Mouse (Mus musculus) ES-Bruce4 (cell line): ENCODE data around the gene Gm6614. TPM values are rescaled to one million over a fixed set of nuclear protein-coding genes. Genes with fewer than 3 reads are reported as not detected.
"Not testable (repeated sequence)": the region's sequence is repeated elsewhere in the genome, so short reads cannot be mapped to it uniquely, and the experiment has no call there.

ENCODE experiments used
- H3K27ac ChIP-seq: 2 replicates; pipeline ENCODE4 v1.5.1; 2012; ENCODE audit warnings: low read length, inconsistent platforms; ENCODE audit not compliant: insufficient read depth
- H3K27me3 ChIP-seq: 2 replicates; pipeline ENCODE4 v1.6.1; 2012; ENCODE audit warnings: mild to moderate bottlenecking, low read length, inconsistent platforms; ENCODE audit not compliant: control insufficient read depth, poor library complexity, insufficient read depth, severe bottlenecking
- H3K36me3 ChIP-seq: 2 replicates; pipeline ENCODE4 v1.6.1; 2012; ENCODE audit warnings: inconsistent platforms, mild to moderate bottlenecking, low read length, moderate library complexity; ENCODE audit not compliant: control insufficient read depth, poor library complexity, insufficient read depth, severe bottlenecking
- H3K4me1 ChIP-seq: one replicate; pipeline ENCODE4 v1.8.1; 2011; ENCODE audit warnings: low read length; ENCODE audit not compliant: control insufficient read depth, insufficient read depth
- H3K4me3 ChIP-seq: 2 replicates; pipeline ENCODE4 v1.5.1; 2011; ENCODE audit warnings: low read depth, mild to moderate bottlenecking, low read length
- H3K9ac ChIP-seq: 2 replicates; pipeline ENCODE4 v1.6.1; 2012; ENCODE audit warnings: low read depth, mild to moderate bottlenecking, inconsistent platforms; ENCODE audit not compliant: poor library complexity, severe bottlenecking
- H3K9me3 ChIP-seq: replicated peaks from 2 replicates; pipeline ENCODE4 v1.6.1; 2012; ENCODE audit warnings: mild to moderate bottlenecking, low read length, inconsistent platforms; ENCODE audit not compliant: control insufficient read depth, poor library complexity, insufficient read depth, severe bottlenecking
- CTCF ChIP-seq: IDR thresholded peaks from one replicate; pipeline ENCODE4 v1.8.1; 2011; ENCODE audit warnings: low read depth, low read length
- EP300 ChIP-seq: IDR thresholded peaks from 2 replicates; pipeline ENCODE4 v1.6.1; 2011; ENCODE audit warnings: low read depth, low read length; ENCODE audit not compliant: insufficient read depth
- POLR2A ChIP-seq: IDR thresholded peaks from one replicate; pipeline ENCODE4 v1.8.1; 2011; ENCODE audit warnings: low read length; ENCODE audit not compliant: insufficient read depth
- polyA plus RNA-seq: library from polyadenylated mRNA; stranded (reverse); fragments of >200 nt; gene quantifications from 2 replicates; pipeline ENCODE4 v1.2.4, GENCODE M21; 2011; ENCODE audit warnings: low read depth; ENCODE audit not compliant: missing spikeins, insufficient read depth, insufficient read length

Gene Gm6614
- polyA plus RNA-seq, result not detected in 2 replicates

DNA sequence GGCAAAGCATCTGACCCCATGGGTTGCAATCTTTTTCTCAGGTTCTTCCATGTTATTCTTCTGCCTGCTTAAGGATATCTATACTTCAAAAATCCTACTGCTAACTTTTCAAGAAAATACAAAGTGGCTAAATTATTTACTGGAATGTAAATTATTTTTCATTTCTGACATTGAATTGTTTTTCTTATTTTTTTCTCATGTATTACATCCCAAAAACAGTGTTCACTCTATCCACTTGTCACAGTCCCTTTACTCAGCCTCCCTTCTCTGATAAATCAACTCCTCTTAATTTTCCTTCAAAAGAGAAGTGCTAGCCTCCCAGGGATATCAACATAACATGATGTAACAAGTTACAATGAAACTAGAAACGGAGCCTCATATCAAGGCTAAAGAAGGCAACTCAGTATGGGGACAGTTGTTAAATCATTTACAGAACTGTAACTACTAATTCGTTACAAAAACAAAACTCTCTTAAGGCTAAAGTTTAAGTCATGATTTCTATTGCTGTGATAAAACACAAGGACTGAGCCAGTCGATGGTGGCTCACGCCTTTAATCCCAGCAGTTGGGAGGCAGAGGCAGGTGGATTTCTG is at the start of gene Gm6614:
TSS of gene Gm6614 (minus strand) at position 51 of the 592 bp plus-strand sequence.
- H3K27me3 ChIP-seq, result no peaks in the 10 kb centered on the region
- H3K9ac ChIP-seq, result no peak within 1 kb of the TSS
- H3K4me1 ChIP-seq, result no peaks in the 10 kb centered on the region
- H3K9me3 ChIP-seq, result no peaks in the 10 kb centered on the region
- no peak for TF ChIP-seq EP300
- TF ChIP-seq POLR2A, result no peak
- TF ChIP-seq CTCF, result no peak
- H3K36me3 ChIP-seq, result no peaks in the 10 kb centered on the region
- no peak within 1 kb of the TSS for H3K4me3 ChIP-seq
- no peak within 1 kb of the TSS for H3K27ac ChIP-seq

DNA sequence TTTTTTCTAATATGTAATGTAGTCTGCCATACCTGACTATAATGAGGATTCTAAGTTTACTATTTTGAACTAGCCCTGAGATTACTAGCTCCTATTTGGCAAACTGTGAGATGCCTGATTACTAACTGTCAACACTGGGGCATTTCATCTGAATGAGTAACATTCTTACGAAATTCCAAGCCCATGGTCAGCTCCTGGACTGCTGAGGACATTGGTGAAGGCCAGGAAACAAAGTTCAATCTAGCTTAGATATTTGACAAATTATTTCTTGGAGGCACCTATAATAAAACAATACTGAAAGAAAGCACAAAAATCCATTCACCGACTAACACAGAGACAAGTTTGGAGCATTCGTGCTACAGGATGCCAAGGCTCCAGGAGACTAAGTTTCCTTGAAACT is 47.1 kb upstream of the Gm6614 start:
- not testable (repeated sequence) for H3K27me3 ChIP-seq, H3K4me3 ChIP-seq, H3K9ac ChIP-seq, H3K36me3 ChIP-seq, H3K9me3 ChIP-seq, H3K27ac ChIP-seq, H3K4me1 ChIP-seq

DNA sequence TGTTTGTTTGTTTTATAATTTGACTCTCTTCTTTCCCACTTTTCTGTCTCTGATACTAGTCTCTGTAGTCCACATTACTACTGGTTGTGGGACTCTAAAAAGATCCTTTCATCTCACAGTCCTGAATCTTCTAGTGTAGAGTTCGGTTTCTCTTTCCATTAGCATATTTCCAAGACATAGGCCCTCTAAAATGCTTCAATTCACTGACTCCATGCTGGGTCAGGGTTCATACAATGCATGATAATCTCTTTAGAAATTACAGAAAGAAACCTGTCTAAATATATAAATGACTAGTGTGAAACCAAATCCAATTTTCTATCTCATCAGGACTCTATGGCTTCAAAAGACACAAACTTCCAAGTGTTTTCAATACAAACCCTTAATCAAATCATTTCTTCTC is 36.5 kb upstream of the Gm6614 start:
- no peak for TF ChIP-seq CTCF
- TF ChIP-seq EP300, result no peak
- no peak for TF ChIP-seq POLR2A
- H3K4me3 ChIP-seq, result no peak overlapping the region
- no peaks in the 10 kb centered on the region for H3K4me1 ChIP-seq
- no peaks in the 10 kb centered on the region for H3K9me3 ChIP-seq
- H3K36me3 ChIP-seq, result no peaks in the 10 kb centered on the region
- no peak overlapping the region for H3K27ac ChIP-seq
- no peaks in the 10 kb centered on the region for H3K27me3 ChIP-seq
- no peak overlapping the region for H3K9ac ChIP-seq

- H3K9me3 ChIP-seq, result no peaks in the 10 kb centered on the region
- no peaks in the 10 kb centered on the region for H3K4me1 ChIP-seq
- no peak for TF ChIP-seq EP300
- TF ChIP-seq POLR2A, result no peak
- TF ChIP-seq CTCF, result no peak
- no peak overlapping the region for H3K27ac ChIP-seq
- H3K36me3 ChIP-seq, result no peaks in the 10 kb centered on the region
- no peak overlapping the region for H3K4me3 ChIP-seq
- no peaks in the 10 kb centered on the region for H3K27me3 ChIP-seq
- no peak overlapping the region for H3K9ac ChIP-seq
Observed at GRCm38 (mm10) chr6:142045746-142046145, 34.5 kb upstream of the Gm6614 start.

GRCm38 (mm10) chr6:142041896-142042295 is 30.7 kb upstream of the Gm6614 start:
- Histone ChIP-seq H3K36me3 (no peaks in the 10 kb centered on the region), H3K9ac (no peak overlapping the region), H3K4me3 (no peak overlapping the region), H3K27me3 (no peaks in the 10 kb centered on the region), H3K27ac (no peak overlapping the region), H3K4me1 (no peaks in the 10 kb centered on the region), H3K9me3 (no peaks in the 10 kb centered on the region)
- TF ChIP-seq CTCF (no peak), EP300 (no peak), POLR2A (no peak)

GRCm38 (mm10) chr6:142040306-142041175 is 29.3 kb upstream of the Gm6614 start:
- H3K9me3 ChIP-seq, result no peaks in the 10 kb centered on the region
- no peak overlapping the region for H3K9ac ChIP-seq
- no peak for TF ChIP-seq EP300
- no peak for TF ChIP-seq CTCF
- TF ChIP-seq POLR2A, result no peak
- no peak overlapping the region for H3K27ac ChIP-seq
- no peaks in the 10 kb centered on the region for H3K36me3 ChIP-seq
- H3K4me1 ChIP-seq, result no peaks in the 10 kb centered on the region
- no peaks in the 10 kb centered on the region for H3K27me3 ChIP-seq
- no peak overlapping the region for H3K4me3 ChIP-seq
